Mouse (Mus musculus) v-Abl transformed pro-B cells (cell line): ENCODE measurements around the gene Chpf2.

Experiments used
- in situ Hi-C, 2 experiments: fragments of 400-800 bp; cut with MboI; formaldehyde crosslinking; loops; one replicate each; pipeline ENCODE4 v1.15.1; 2025; ENCODE audit not compliant: unreplicated experiment in 2 of 2

The Chpf2 gene

DNA sequence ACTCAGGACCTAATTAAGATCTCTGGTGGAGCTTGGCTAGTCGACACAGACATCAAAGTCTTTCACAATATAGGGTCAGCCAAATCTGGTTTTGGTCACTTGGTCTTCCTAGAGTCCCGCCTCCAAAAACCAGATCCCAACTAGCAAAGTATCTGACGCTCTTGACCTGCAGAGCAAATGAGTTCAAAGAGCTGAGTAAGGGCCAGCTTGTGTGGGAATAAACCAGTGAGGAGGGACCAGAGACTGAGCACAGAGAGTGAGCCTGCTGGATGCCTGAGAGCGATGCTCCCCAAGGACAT, 38.2 kb downstream of the Chpf2 start:
- in situ Hi-C loops = no loop called here

DNA sequence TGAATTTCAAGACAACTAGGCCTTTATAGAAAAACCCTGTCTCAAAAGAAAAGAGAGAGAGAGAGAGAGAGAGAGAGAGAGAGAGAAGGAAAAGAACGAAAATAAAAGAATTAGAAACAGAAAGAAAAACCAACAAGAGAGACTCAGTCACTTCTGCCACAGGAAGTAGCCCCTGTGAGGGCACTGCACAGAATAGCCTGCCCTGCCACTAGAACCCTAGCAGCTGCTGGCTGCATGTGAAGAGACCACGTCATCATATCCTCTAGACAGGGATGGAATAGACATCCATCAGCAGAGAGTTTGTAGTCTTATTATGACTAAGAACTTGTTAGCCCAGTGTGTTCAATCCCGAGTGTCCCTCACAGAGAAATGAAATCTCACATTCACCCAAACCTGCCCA, 43.2 kb downstream of the Chpf2 start:
- in situ Hi-C loops = no loop called here

DNA sequence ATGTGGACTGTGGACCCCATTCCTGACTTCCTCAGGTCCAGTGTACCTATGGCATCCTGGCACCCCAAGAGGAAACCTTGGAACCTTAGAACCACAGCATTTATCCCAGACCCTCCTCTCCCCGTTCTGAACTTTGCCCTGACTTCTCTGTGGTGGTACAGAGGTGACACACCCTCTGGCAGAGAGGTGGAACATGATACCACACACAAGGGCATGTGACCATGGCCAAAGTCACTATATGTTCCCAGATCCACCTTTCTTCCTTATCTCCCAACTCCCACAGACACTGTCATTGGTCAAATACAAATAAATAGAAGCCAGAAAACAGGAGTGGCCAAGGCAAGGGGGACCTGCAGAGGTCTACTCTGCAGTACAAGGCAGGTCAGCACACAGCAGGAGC, 48.6 kb downstream of the Chpf2 start:
- in situ Hi-C loops = no loop called here

DNA sequence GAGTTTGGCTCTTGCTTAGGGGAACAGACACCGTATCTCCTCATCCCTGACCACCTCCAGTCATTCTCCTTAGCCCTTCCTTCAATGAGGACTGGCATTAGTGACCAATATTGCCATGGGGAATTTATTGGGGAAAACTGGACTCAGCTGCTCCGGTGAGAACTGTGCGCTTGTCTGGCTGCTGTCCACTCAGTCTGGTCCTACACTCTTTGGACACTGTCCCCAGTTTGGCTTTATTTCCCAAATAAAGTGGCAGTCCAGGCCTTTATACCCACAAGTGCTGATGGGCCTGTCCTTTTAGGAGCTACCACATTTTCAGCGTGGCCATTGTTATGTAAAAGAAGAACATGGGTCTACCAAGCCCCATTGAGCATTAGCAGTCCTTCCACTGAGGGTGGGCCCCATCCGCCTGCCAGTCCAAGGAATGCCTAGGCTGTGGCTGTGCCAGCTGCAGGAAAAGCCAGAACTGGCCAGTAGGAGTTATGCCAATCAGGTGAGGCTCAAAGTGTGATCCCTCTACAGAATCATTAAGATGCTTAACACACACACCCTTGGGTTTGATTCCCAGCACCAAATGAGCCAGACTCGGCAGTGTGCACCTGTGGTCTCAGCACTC, 49.1 kb downstream of the Chpf2 start:
- in situ Hi-C loops = no loop called here

DNA sequence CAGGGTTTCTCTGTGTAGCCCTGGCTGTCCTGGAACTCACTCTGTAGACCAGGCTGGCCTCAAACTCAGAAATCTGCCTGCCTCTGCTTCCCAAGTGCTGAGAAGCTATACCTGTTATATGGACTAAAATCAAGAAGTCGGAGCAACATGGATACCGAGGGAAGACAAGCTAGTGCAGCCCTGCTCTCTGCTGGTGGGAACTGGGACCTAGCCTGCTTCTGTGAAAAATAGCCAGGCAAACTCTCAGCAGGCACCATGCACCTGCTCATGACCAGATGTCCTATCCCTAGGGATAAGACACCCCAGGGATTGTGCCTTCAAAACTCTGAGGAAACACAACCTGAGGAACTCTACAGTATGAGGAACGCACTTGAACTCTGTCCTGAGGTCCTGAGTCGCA, 50.4 kb downstream of the Chpf2 start:
- in situ Hi-C loops = no loop called here

DNA sequence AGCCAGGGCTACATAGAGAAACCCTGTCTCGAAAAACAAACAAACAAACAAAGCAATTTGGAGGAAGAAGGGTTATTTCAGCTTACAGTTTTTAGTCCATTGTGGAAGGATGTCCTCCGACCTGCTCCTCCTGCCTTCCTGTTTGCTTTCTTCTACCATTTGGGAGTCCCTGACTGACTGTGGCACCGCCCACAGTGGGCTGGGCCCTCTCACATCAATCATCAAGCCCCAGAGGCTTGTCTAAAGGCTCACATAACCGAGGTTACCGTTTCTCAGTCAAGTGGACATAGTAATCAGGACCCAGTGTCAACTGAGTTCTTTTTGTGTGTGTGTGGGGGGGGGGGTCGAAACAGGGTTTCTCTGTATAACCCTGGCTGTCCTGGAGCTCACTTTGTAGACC, 51.6 kb downstream of the Chpf2 start:
- in situ Hi-C loops = no loop called here

DNA sequence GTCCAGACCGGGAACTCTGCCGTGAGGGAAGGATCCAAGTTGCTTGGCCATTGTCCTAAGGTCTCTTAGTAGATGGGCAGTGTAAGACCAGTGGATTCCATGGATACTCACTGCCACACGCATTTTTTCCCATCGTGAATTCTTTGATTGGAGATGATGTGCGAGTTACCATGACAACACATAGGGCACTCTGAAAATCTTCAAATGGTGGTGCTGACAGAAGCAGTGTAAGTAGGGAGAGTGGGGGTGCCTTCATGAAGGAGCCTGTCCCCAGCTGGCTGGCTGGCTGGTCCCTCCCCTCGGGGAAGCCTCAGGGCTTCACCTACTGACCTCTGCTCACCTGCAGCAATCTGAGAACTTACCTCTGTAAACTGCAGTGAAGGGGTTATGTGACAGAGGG, 52.5 kb downstream of the Chpf2 start:
- in situ Hi-C loops = no loop called here
